Mouse (Mus musculus) limb, embryonic 14.5 days (tissue): Measurements from ENCODE around the gene Mfsd9. TPM values are rescaled to one million over a fixed set of nuclear protein-coding genes. Genes with fewer than 3 reads are reported as not detected.

Source experiments
- ATAC-seq: fragments of 200-750 bp; cut with Nextera tagmentation; 2 replicates; pipeline ENCODE4 v1.8.0; 2017; ENCODE audit warnings: low read depth, moderate number of reproducible peaks, moderate TSS enrichment; ENCODE audit not compliant: low FRiP score
- DNase-seq: peaks from one replicate; pipeline ENCODE4 v3.0.0-alpha.2; 2015; ENCODE audit warnings: low spot score
- H3K27ac ChIP-seq: fragments of 300-500 bp; sonication (generic); replicated peaks from 2 replicates; pipeline ENCODE4 v1.5.1; 2014; ENCODE audit warnings: low read depth, mild to moderate bottlenecking, low read length, moderate library complexity, mixed read lengths
- H3K27me3 ChIP-seq: fragments of 300-500 bp; sonication (generic); 2 replicates; pipeline ENCODE4 v1.6.1; 2014; ENCODE audit warnings: low read length, mixed read lengths; ENCODE audit not compliant: control insufficient read depth, insufficient read depth
- H3K36me3 ChIP-seq: fragments of 300-500 bp; sonication (generic); 2 replicates; pipeline ENCODE4 v1.6.1; 2014; ENCODE audit warnings: mild to moderate bottlenecking, low read length, moderate library complexity, mixed read lengths; ENCODE audit not compliant: control insufficient read depth, insufficient read depth
- H3K4me1 ChIP-seq: fragments of 300-500 bp; sonication (generic); 2 replicates; pipeline ENCODE4 v1.6.1; 2014; ENCODE audit warnings: antibody characterized with exemption, low read length, mixed read lengths; ENCODE audit not compliant: control insufficient read depth, insufficient read depth
- H3K4me2 ChIP-seq: fragments of 300-500 bp; sonication (generic); replicated peaks from 2 replicates; pipeline ENCODE4 v1.6.1; 2014; ENCODE audit warnings: low read depth, mild to moderate bottlenecking, low read length, moderate library complexity; ENCODE audit not compliant: severe bottlenecking
- H3K4me3 ChIP-seq: fragments of 300-500 bp; sonication (generic); replicated peaks from 2 replicates; pipeline ENCODE4 v1.5.1; 2014; ENCODE audit warnings: low read length
- H3K9ac ChIP-seq: fragments of 300-500 bp; sonication (generic); 2 replicates; pipeline ENCODE4 v1.6.1; 2014; ENCODE audit warnings: mild to moderate bottlenecking, low read depth, low read length, moderate library complexity; ENCODE audit not compliant: severe bottlenecking
- H3K9me3 ChIP-seq: fragments of 300-500 bp; sonication (generic); 2 replicates; pipeline ENCODE4 v1.6.1; 2016; ENCODE audit warnings: low read length; ENCODE audit not compliant: control insufficient read depth
- POLR2A ChIP-seq: fragments of 200-500 bp; IDR thresholded peaks from 2 replicates; pipeline ENCODE4 v1.8.0; 2012; ENCODE audit warnings: inconsistent platforms, mild to moderate bottlenecking, moderate library complexity, borderline replicate concordance; ENCODE audit not compliant: insufficient read depth, insufficient read length; ENCODE audit errors: extremely low read depth
- WGBS: fragments of 180-500 bp; shearing (Covaris S2); extraction: QIAGEN DNeasy Blood & Tissue Kit; methylation state at CpG from one replicate; pipeline ENCODE4 v1.1.7; 2014; 5-methylcytosine and 5-hydroxymethylcytosine counted together
- polyA plus RNA-seq, 2 experiments: library from polyadenylated mRNA; depleted of rRNA in 1 of 2; stranded (reverse) in 1 of 2; unstranded in 1 of 2; fragments of >200 nt; fragmentation: Nextera tagmentation in 1 of 2; extraction: Ambion mirVana in 1 of 2; gene quantifications; 2 replicates each; pipeline versions ENCODE4 v1.2.1 to v1.2.3; 2012 to 2014

The Mfsd9 gene
- polyA plus RNA-seq (2012; rRNA removed) (2.1 and 3.0 TPM in 2 replicates), polyA plus RNA-seq (2014; fragmentation: Nextera tagmentation; extraction: Ambion mirVana) (4.6 and 5.3 TPM in 2 replicates)

DNA sequence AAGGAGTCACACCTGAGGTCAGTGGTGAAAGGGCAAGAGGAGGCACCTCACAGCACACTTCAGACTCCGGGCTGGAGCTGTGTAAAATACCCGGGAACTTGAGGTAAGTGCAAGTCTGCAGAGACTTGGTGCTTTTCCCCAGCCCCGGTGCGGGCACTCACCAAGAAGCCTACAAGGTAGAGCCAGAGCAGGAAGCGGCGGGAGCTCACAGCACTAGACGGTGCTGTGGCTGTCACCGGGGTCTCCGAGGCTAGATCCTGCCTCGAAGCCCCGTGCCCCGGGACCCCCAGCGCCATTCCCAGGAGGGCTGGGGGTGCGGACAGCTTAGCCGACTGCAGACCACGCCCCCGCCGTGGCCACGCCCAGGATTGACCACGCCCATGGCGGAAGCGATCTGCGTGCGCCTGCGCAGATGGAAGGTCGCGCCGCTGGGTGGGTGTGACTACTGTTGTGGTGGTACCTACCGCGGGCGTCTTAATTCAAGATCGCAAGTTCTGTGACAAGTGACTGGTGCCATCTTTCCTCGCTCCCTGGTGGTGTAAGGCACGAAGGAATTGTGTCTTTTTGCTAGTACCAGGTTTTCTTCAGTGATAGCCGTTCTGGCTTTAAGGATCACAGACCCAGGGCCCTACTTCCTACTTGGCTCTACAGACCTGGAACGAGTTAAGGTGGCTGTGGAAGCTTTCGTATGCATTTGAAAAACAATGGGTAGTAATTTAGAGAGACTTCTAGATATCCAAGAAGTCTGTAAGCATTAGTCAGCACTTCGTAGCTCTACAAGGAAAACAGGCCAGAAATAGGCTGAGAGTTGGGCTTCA, at the start of gene Mfsd9:
Mfsd9 (minus strand) TSS at position 364 of the 818 bp plus-strand sequence.
- 0 out of 2 replicates have a peak, but pooled peaks have one; percentile 16 for TF ChIP-seq POLR2A
- H3K4me1 ChIP-seq = 0 out of 2 replicates have a peak, but pooled peaks cover 7% of the 10 kb centered on the region
- H3K27me3 ChIP-seq = no peaks in the 10 kb centered on the region
- DNase-seq = peak; percentile 86
- H3K4me3 ChIP-seq = peak within 1 kb of the TSS; percentile 68
- peak within 1 kb of the TSS; percentile 59 for H3K9ac ChIP-seq
- peak within 1 kb of the TSS; percentile 74 for H3K4me2 ChIP-seq
- no peaks in the 10 kb centered on the region for H3K9me3 ChIP-seq
- no peaks in the 10 kb centered on the region for H3K36me3 ChIP-seq
- ATAC-seq = peak; percentile 92
- 5% methylated on average over 33 of the region's 38 CpGs for whole genome bisulfite sequencing
- H3K27ac ChIP-seq = peak within 1 kb of the TSS; percentile 52

DNA sequence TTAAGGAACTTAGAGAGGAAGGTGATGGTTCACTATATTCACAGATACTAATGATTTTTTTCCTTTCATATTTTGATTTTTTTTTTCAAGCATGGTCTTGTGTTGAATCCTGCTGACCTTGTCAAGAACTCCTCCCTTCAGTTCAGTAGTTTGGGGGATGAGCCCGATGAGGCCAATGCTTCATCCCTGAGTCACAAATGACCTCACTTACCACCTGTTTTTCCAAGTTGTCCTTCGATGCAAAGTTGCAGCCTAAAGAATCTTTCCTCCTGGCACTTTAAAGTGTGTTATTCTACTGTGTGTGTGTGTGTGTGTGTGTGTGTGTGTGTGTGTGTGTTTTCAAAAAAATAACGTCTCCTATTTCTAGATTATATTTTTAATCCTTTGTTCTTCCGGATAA, 45.0 kb upstream of the Mfsd9 start:
- TF ChIP-seq POLR2A = no peak
- Histone ChIP-seq H3K27ac (no peak overlapping the region), H3K4me1 (peaks cover 4% of the 10 kb centered on the region; the same call in 1 of the 2 replicates), H3K4me2 (no peak overlapping the region), H3K9ac (no peak overlapping the region), H3K9me3 (no peaks in the 10 kb centered on the region), H3K27me3 (no peaks in the 10 kb centered on the region), H3K36me3 (no peaks in the 10 kb centered on the region), H3K4me3 (no peak overlapping the region)
- 87% methylated on average over 4 of the region's 4 CpGs for WGBS
- ATAC-seq = no peak
- DNase-seq = no peak

DNA sequence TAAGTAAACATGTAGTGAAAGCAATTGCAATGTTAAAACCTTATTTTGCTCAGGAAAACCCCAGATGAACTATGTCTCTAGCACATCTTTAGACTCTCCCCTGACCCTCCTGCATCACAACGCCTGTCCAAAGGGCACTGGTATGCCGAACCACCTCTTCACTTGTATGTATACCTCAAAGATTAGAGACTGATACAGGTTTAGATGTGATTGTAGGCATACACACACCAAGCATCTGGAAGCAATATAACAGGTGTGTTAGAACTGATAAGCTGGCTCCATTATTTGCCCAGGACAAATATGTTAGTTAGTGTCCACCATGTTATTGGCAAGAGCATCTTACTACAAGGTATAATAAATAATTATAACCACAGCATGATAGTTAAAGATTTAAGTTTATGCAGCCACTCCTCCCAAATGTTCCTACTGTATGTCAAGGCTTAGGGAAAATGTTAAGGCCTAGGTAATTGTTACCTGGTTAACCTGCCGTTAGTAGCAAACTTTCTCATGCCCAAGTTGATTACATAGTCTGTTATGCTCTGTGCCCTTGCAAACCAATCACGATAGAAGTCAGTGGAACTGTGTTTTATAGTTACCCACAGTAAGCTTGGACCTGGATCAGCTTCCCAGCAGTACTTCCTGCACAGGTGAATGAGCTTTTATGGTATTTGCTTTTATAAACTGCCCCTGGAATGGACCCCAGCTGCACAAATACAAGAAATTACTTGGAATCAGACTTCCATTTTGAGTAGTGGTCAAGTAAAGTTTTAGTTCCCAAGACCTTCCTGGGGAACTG, 40.4 kb upstream of the Mfsd9 start:
- ATAC-seq (no peak), DNase-seq (no peak)
- no peak overlapping the region for H3K4me3 ChIP-seq
- H3K36me3 ChIP-seq = no peaks in the 10 kb centered on the region
- H3K27ac ChIP-seq = no peak overlapping the region
- H3K9ac ChIP-seq = no peak overlapping the region
- no peaks in the 10 kb centered on the region for H3K4me1 ChIP-seq
- WGBS = 75% methylated on average over 4 of the region's 4 CpGs
- no peak overlapping the region for H3K4me2 ChIP-seq
- TF ChIP-seq POLR2A = no peak
- no peaks in the 10 kb centered on the region for H3K9me3 ChIP-seq
- H3K27me3 ChIP-seq = no peaks in the 10 kb centered on the region

DNA sequence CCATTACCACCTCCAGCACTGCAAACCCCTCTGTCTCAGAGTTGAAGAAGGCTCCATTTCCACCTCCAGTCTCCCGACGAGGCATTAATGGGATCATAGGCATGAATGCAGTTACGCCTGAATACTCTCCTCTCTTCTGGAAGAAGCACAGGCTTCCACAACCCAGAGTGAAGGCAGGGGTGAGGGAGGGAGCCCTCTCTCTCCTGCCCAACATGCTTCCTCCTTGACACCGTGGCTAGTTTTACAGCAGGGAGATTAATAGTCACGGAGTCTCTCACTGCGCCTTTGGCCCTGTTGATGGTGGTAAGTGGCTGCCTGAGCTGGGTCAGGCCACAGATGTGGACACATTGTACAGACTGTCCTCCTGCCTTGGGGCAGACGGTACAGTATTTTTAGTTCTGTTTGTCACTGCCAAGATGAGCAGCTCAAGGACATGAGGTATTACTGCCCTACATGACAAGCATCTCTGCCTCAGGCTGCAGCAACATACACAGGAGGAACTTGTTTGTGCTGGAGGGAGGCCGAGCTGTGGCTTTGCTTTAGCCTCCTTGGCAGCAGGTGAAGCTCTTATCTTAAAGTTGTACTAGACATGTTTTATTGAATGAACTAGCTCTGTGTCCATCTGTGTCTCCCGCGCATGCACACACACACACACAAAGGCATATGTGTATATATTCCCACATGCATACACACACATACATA, 38.9 kb upstream of the Mfsd9 start:
- no peak overlapping the region for H3K9ac ChIP-seq
- TF ChIP-seq POLR2A = no peak
- no peak overlapping the region for H3K4me2 ChIP-seq
- no peaks in the 10 kb centered on the region for H3K9me3 ChIP-seq
- no peak overlapping the region for H3K4me3 ChIP-seq
- H3K27me3 ChIP-seq = no peaks in the 10 kb centered on the region
- no peak for ATAC-seq
- no peak for DNase-seq
- peaks cover 3% of the 10 kb centered on the region; the same call in 1 of the 2 replicates for H3K4me1 ChIP-seq
- H3K36me3 ChIP-seq = no peaks in the 10 kb centered on the region
- 74% methylated on average over 10 of the region's 10 CpGs for whole genome bisulfite sequencing
- H3K27ac ChIP-seq = no peak overlapping the region

DNA sequence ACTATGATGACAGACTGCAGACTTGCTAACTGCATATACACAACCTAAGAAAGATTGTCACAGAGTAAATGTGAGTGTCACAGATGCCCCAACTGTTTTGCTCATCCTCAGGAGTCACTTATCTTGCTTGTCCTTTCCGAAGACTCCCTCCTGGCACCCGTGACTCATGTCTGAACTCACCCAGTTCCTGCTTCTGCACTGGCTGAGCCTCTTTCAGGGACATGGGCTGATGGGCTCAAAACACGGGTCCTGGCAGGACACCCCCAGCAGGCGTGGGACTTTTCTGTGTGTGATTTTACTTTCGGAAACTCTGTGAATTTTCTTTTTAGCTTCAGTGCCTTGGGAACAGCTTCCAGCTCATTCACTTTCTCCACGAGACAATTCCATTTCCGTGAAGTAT, 35.3 kb upstream of the Mfsd9 start:
- H3K27me3 ChIP-seq = no peaks in the 10 kb centered on the region
- 72% methylated on average over 7 of the region's 7 CpGs for WGBS
- DNase-seq = no peak
- no peak overlapping the region for H3K9ac ChIP-seq
- no peaks in the 10 kb centered on the region for H3K9me3 ChIP-seq
- no peak for ATAC-seq
- no peaks in the 10 kb centered on the region for H3K36me3 ChIP-seq
- H3K4me2 ChIP-seq = no peak overlapping the region
- no peak for TF ChIP-seq POLR2A
- no peak overlapping the region for H3K27ac ChIP-seq
- peaks cover 3% of the 10 kb centered on the region; the same call in 1 of the 2 replicates for H3K4me1 ChIP-seq
- H3K4me3 ChIP-seq = no peak overlapping the region
